Mouse (Mus musculus): ENCODE data around the gene C1qtnf12. TPM values are rescaled to one million over a fixed set of nuclear protein-coding genes. Genes with fewer than 3 reads are reported as not detected.

The C1qtnf12 gene
- polyA plus RNA-seq (2016; fragmentation: Nextera tagmentation; extraction: Ambion mirVana), result 18.4 and 20.9 TPM in 2 replicates

DNA sequence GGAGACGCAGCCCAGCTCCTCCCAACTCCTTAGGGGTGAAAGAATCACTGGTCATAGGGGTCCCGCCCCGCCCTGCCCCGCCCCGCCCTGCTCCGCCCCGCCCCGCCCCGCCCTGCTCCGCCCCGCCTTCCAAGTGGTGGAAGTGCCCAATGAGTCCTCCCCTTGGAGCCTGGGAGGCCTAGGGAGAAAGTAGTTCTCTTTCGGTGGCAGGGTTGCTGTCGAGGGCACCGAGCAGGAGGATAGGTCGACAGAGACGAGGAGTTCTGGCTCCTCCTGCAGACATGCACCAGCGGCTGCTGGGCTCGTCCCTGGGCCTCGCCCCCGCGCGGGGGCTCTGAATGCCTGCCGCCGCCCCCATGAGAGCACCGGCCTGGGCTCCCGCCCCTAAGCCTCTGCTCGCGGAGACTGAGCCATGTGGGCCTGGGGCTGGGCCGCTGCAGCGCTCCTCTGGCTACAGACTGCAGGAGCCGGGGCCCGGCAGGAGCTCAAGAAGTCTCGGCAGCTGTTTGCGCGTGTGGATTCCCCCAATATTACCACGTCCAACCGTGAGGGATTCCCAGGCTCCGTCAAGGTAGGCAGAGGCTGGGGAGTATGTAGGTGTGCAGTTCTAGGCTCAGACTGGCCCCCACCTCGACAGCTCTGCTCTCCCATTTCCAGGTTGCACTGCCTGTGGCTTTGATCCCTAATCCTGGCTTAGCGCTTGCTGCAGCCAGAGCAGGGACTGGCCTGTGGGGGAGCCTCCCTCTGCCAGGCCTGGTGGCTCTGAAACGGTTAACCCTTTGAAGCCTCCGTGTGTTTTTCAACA is at the start of gene C1qtnf12:
C1qtnf12 (plus strand) TSS at position 152 of the 805 bp plus-strand sequence.
- Histone ChIP-seq H3K27ac (peak within 1 kb of the TSS; percentile 84), H3K27me3 (ENCODE audit: poor library complexity, severe bottlenecking) (no peaks in the 10 kb centered on the region), H3K36me3 (replicated peaks) (peaks cover 55% of the 10 kb centered on the region), H3K4me1 (peaks cover 24% of the 10 kb centered on the region), H3K9me3 (no peaks in the 10 kb centered on the region), H3K4me3 (peak within 1 kb of the TSS; percentile 66)
- DNase-seq (ENCODE audit: extremely low spot score, low spot score), result peak; percentile 68
- under 1% methylated on average over 42 of the region's 42 CpGs for whole genome bisulfite sequencing

DNA sequence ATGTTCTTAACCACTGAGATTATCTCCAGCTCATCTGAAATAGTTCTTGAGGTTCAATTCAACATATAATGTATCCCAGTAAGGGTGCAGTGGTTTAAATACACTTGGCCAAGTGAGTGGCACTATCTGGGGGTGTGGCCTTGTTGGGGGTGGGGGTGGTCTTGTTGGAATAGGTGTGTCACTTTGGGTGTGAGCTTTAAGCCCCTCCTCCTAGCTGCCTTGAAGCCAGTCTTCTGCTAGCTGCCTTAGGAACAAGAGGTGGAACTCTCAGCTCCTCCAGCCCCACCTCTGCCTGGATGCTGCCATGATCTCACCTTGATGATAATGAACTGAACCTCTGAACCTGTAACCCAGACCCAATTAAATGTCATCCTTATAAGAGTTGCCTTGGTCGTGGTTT is 30.1 kb upstream of the C1qtnf12 start:
- WGBS, result 74% methylated on average over 1 of the region's 1 CpGs
- Histone ChIP-seq H3K27me3 (ENCODE audit: poor library complexity, severe bottlenecking) (no peaks in the 10 kb centered on the region), H3K4me1 (no peaks in the 10 kb centered on the region), H3K9me3 (no peaks in the 10 kb centered on the region), H3K4me3 (no peak overlapping the region), H3K36me3 (replicated peaks) (no peaks in the 10 kb centered on the region), H3K27ac (no peak overlapping the region)
- no peak for DNase-seq (ENCODE audit: extremely low spot score, low spot score)

DNA sequence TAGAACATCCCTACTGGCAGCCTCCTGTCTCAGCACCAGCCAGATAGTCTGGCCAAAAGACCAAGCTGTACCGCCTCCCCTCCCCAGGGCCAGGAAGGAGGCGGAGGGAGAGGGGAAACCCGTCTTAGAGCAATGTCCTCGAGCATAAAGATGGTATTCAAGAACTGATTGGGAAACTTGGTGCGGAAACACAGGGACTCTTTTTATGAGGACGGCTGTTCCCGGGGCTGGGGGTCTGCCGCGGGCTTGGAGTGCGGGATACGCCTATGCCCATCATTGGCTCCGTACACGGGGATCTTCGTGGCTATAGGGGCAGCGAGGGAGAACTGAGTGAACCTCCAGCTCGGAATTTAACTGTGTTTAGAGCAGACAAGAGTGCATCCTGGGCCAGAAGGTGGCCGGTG is 19.1 kb upstream of the C1qtnf12 start:
- DNase-seq (ENCODE audit: extremely low spot score, low spot score), result no peak

DNA sequence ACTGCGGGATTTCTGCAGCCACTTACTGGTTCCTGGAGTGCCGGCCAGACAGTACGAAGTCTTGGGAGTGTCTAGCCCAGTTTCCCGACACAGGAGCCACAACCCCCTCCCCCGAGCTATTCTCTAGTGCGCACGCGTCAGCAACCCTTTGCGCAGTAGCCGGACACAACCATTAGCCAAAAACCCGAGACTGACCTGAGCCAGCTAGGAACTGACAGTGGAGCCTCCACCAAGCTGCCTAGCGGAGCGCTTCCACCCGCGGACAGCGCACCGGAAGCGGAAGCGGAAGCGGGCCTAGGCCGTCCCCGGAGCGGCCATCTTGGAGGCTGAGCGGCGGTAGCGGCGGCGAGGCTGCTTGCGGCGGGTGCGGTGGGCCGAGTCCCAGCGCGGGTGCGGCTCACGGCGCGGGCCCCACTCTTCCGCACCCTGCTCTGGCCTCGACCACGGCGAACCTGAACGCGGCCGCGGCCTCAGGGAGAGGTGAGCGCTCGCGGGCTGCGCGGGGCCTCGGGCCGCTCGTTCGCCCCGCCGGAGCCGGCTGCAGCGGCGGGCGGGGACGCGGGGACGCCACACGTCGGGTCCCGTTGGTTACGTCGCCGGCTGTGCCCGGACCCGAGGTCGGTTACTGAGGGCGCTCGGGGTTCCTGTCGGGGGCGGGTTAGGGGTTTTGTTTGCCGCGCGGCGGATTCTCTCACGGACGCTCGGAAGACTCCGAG is 18.4 kb upstream of the C1qtnf12 start, which contains the start of gene Ube2j2:
Ube2j2 (plus strand) TSS at position 298 of the 716 bp plus-strand sequence.
- peak; percentile 96 for DNase-seq (ENCODE audit: extremely low spot score, low spot score)
- H3K27me3 ChIP-seq (ENCODE audit: poor library complexity, severe bottlenecking), result no peaks in the 10 kb centered on the region

More for the DNA sequence above, 19.1 kb upstream of the C1qtnf12 start:
- no peaks in the 10 kb centered on the region for H3K27me3 ChIP-seq (ENCODE audit: poor library complexity, severe bottlenecking)
- H3K36me3 ChIP-seq (replicated peaks), result peaks cover 24% of the 10 kb centered on the region
- peak overlapping the region; percentile 88 for H3K4me3 ChIP-seq
- WGBS, result under 1% methylated on average over 17 of the region's 17 CpGs
- H3K9me3 ChIP-seq, result no peaks in the 10 kb centered on the region
- peaks cover 22% of the 10 kb centered on the region for H3K4me1 ChIP-seq
- H3K27ac ChIP-seq, result peak overlapping the region; percentile 93

DNA sequence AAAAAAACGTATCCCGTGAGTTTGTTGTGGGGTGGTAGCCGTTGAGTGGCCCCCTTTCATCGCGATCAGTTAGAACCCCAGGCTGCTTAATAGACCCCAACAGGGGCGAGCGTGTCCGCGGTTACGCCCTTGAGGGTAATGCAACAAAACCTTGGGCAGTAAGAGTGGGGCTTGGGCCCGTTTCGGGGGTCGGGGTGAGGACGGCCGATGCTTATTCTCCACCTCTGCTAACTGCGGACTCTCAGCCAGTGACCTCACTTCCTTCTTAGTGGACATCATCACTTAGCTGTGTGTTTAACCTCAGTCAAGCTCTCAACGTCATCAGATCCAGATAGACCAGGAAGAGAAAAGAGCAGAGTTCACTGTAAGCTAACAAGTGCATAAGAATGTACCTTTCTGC is 17.8 kb upstream of the C1qtnf12 start:
- peaks cover 36% of the 10 kb centered on the region for H3K36me3 ChIP-seq (replicated peaks)
- no peaks in the 10 kb centered on the region for H3K27me3 ChIP-seq (ENCODE audit: poor library complexity, severe bottlenecking)
- peak overlapping the region; percentile 88 for H3K4me3 ChIP-seq
- peaks cover 22% of the 10 kb centered on the region for H3K4me1 ChIP-seq
- DNase-seq (ENCODE audit: extremely low spot score, low spot score), result no peak
- H3K27ac ChIP-seq, result peak overlapping the region; percentile 93
- H3K9me3 ChIP-seq, result no peaks in the 10 kb centered on the region
- under 1% methylated on average over 17 of the region's 17 CpGs for WGBS

More for the DNA sequence above, 18.4 kb upstream of the C1qtnf12 start, which contains the start of gene Ube2j2:
- H3K4me1 ChIP-seq, result peaks cover 22% of the 10 kb centered on the region
- no peaks in the 10 kb centered on the region for H3K9me3 ChIP-seq
- peak within 1 kb of the TSS; percentile 93 for H3K27ac ChIP-seq
- under 1% methylated on average over 84 of the region's 85 CpGs for WGBS
- peaks cover 30% of the 10 kb centered on the region for H3K36me3 ChIP-seq (replicated peaks)
- peak within 1 kb of the TSS; percentile 88 for H3K4me3 ChIP-seq

DNA sequence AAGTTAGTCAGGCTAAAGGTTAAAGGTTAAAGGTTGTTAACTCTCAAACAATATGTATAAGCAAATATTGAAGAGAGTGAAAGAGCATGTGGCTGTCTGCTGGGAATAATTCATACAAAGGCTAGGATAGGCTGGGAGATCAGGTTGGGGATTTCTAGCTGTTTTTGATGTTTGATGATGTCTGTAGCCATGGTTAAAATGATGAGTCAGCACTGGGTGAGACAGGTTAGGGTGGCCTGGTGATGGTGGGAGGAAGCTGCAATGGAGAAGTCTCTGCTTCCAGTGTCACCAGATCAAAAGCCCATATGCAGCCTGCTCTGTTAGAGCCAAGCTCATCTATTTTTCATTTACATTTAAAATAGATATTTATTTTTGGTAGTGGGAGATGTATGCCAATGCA is 15.0 kb upstream of the C1qtnf12 start:
- H3K36me3 ChIP-seq (replicated peaks), result peaks cover 64% of the 10 kb centered on the region
- H3K27ac ChIP-seq, result no peak overlapping the region
- no peak for DNase-seq (ENCODE audit: extremely low spot score, low spot score)
- peaks cover 22% of the 10 kb centered on the region for H3K4me1 ChIP-seq
- no peak overlapping the region for H3K4me3 ChIP-seq
- no peaks in the 10 kb centered on the region for H3K27me3 ChIP-seq (ENCODE audit: poor library complexity, severe bottlenecking)
- H3K9me3 ChIP-seq, result no peaks in the 10 kb centered on the region

DNA sequence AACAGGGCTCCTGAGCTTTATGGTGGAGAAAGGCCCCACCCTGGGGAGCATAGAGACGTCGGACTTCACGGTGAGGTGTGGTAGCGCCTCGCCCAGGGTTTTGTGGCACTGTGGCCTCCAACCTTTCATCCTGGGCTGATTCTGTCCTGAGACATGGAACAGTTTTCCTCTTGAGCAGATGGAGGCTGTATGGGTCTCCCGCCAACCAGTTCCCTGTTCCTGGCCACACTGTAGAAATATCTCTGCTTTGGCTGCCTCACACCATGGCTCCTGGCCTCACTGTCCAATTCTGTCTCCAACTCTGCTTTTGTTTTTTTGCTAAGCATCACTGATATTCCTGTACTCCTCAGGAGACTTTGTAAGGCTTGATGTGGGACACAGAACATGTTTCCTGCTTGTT is 6.6 kb upstream of the C1qtnf12 start:
- DNase-seq (ENCODE audit: extremely low spot score, low spot score), result no peak
- H3K27me3 ChIP-seq (ENCODE audit: poor library complexity, severe bottlenecking), result no peaks in the 10 kb centered on the region

DNA sequence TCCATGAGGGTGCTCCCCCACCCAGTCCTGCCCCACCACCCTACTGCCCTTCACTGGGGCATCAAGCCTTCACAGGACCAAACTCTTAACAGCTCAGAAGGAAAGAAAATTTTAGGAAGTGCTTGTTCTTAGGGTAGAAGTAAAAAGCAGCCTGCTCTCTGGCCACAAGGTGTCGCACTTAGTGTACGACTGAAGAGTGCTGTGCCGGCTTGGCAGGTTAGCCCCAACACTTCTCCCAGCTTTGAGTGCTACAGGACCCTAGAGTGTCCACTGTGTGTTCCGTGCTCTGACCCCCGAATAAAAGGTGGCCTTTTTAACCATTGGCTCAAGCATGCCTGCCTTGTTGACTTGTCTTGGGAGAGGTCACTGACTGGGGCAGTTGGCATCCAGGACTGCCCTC is 2.8 kb upstream of the C1qtnf12 start:
- no peak overlapping the region for H3K4me3 ChIP-seq
- no peaks in the 10 kb centered on the region for H3K9me3 ChIP-seq
- H3K4me1 ChIP-seq, result peaks cover 24% of the 10 kb centered on the region
- H3K36me3 ChIP-seq (replicated peaks), result peaks cover 62% of the 10 kb centered on the region
- peak; percentile 74 for DNase-seq (ENCODE audit: extremely low spot score, low spot score)
- H3K27ac ChIP-seq, result no peak overlapping the region
- WGBS, result 12% methylated on average over 5 of the region's 5 CpGs
- H3K27me3 ChIP-seq (ENCODE audit: poor library complexity, severe bottlenecking), result no peaks in the 10 kb centered on the region

More for the DNA sequence above, 6.6 kb upstream of the C1qtnf12 start:
- Histone ChIP-seq H3K27ac (no peak overlapping the region), H3K4me1 (no peaks in the 10 kb centered on the region), H3K4me3 (no peak overlapping the region), H3K36me3 (replicated peaks) (peaks cover 88% of the 10 kb centered on the region), H3K9me3 (no peaks in the 10 kb centered on the region)
- WGBS, result 94% methylated on average over 6 of the region's 6 CpGs

DNA sequence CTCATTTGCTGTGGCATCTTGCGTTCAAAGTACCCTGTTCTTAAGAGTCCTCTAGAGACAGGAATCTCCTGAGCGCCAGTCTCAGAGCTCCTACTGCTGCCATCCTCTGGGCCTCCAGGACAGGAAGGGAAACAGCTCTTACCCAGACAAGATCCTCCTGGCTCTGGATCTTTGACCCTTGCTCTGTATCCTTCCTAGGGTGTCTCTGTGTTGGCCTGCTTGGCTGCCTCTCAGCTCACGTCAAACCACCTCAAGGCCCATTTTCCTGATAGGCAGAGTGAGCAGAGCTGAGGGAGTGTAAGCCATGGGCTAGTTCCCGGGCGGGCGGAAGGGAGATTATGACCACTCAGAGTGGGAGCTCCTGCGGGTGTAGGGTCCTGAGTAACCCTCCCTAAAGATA is 988 bp downstream of the C1qtnf12 start:
- Histone ChIP-seq H3K27me3 (ENCODE audit: poor library complexity, severe bottlenecking) (no peaks in the 10 kb centered on the region), H3K9me3 (no peaks in the 10 kb centered on the region), H3K27ac (peak overlapping the region; percentile 84; the same call in 1 of the 2 replicates), H3K4me3 (peak overlapping the region; percentile 66), H3K4me1 (peaks cover 24% of the 10 kb centered on the region), H3K36me3 (replicated peaks) (peaks cover 48% of the 10 kb centered on the region)
- no peak for DNase-seq (ENCODE audit: extremely low spot score, low spot score)
- 48% methylated on average over 7 of the region's 7 CpGs for WGBS

DNA sequence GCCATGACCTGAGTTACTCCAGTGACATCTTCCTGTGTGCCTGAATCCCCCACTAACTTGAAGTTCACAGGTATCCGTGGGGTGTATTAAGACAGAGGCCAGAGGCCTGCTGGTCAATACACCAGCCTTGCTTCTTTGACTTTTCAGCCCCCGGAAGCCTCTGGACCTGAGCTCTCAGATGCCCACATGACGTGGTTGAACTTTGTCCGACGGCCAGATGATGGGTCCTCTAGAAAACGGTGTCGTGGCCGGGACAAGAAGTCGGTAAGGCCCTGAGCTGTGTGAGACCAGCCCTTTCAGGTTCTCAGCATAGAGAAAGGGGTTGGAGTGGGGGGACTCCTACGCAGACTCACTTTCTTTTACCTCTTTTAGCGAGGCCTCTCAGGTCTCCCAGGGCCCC is 2.3 kb downstream of the C1qtnf12 start:
- Histone ChIP-seq H3K9me3 (no peaks in the 10 kb centered on the region), H3K4me1 (peaks cover 24% of the 10 kb centered on the region), H3K36me3 (replicated peaks) (peaks cover 37% of the 10 kb centered on the region), H3K4me3 (no peak overlapping the region), H3K27ac (no peak overlapping the region), H3K27me3 (ENCODE audit: poor library complexity, severe bottlenecking) (no peaks in the 10 kb centered on the region)
- DNase-seq (ENCODE audit: extremely low spot score, low spot score), result no peak
- 90% methylated on average over 11 of the region's 11 CpGs for WGBS

DNA sequence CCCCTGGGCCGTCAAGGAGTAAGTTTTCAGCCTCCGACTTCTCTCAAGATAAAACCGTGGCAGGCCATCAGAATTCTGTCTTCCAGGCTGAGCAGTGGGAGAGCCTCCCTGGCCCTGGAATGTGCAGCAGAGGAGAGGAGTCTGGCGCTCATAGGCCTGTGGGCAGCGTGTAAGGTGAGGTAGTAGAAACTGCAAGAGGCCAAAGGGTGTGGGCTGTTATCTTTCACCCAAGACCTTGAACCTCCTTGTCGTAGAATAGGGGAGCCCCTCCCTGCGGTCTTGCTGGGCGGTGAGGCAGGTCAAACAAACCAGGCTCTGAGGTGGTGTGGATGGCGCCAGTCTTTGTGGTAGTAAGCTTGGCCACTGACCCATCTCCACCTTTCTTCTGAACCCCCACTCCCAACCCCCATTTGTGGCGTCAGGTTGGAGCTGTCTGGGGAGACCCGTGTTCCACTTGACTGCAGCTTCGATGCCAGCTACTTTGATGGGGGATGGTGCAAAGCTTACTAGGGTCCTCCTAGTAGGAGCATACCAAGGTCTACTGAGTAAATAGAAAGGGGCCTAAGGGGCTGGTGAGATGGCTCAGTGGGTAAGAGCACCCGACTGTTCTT is 7.0 kb downstream of the C1qtnf12 start:
- Histone ChIP-seq H3K4me1 (peaks cover 11% of the 10 kb centered on the region), H3K27me3 (ENCODE audit: poor library complexity, severe bottlenecking) (no peaks in the 10 kb centered on the region), H3K4me3 (no peak overlapping the region), H3K27ac (no peak overlapping the region), H3K9me3 (no peaks in the 10 kb centered on the region), H3K36me3 (replicated peaks) (peaks cover 24% of the 10 kb centered on the region)
- DNase-seq (ENCODE audit: extremely low spot score, low spot score), result no peak
- WGBS, result 90% methylated on average over 13 of the region's 13 CpGs

DNA sequence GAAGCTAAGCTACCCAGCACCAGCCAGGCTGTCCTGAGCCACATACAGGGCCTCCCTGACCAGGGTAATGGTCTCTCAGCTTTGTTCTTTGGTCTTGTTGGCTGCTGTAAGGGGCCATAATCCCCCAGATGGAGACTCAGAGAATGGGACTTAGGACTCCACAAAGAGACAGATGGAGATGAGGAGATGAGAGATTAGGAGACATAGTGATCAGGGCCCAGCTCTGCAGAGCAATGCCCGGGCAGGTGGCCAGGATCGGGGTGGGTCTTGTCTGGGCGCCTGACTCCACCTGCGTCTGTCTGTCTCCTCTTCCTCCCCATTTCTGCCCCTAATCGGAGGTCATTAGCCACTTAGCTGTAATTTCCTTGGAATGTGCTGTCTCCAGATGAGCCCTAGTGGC is 8.2 kb downstream of the C1qtnf12 start:
- Histone ChIP-seq H3K4me3 (no peak overlapping the region), H3K27me3 (ENCODE audit: poor library complexity, severe bottlenecking) (no peaks in the 10 kb centered on the region), H3K4me1 (peaks cover 11% of the 10 kb centered on the region), H3K36me3 (replicated peaks) (peaks cover 15% of the 10 kb centered on the region), H3K9me3 (no peaks in the 10 kb centered on the region), H3K27ac (no peak overlapping the region)
- no peak for DNase-seq (ENCODE audit: extremely low spot score, low spot score)
- 84% methylated on average over 5 of the region's 5 CpGs for WGBS
